Comparison of ENCODE assay signal across 12 mouse cellular contexts in genomic region chr6:140731402-140731730, GRCm38 (mm10). TPM values are rescaled to one million over a fixed set of nuclear protein-coding genes. Genes with fewer than 3 reads are reported as not detected.
DNase-seq lines count a peak whose midpoint lies in the region; ATAC-seq and TF ChIP-seq lines count a peak whose summit lies in the region.
"Had no signal": no experiment of that assay in that cellular context is flagged by ENCODE, and none has a peak within 500 bp of the region (broad histone marks: within the 10 kb centered on the region; RNA-seq: fewer than 3 reads in every experiment).

No protein-coding gene starts in this region.

- H3K4me1 ChIP-seq in lung, embryonic 14.5 days (ENCODE audit: insufficient read depth): no peaks in the 10 kb centered on the region
- 0 out of 2 replicates have a peak, but pooled peaks cover 5% of the 10 kb centered on the region for H3K4me1 ChIP-seq in lung, postnatal 0 days (ENCODE audit: insufficient read depth, low read depth, low read length)
- H3K4me1 ChIP-seq in embryonic fibroblast, embryonic 13.5 days (ENCODE audit: control insufficient read depth, insufficient read depth, low read length): peaks cover 2% of the 10 kb centered on the region
- H3K4me1 ChIP-seq: embryonic facial prominence, embryonic 13.5 days had no signal

- no peak overlapping the region for H3K9ac ChIP-seq in lung, embryonic 14.5 days
- no peak overlapping the region for H3K9ac ChIP-seq in lung, postnatal 0 days (replicated peaks; ENCODE audit: low read depth)
- H3K9ac ChIP-seq: embryonic facial prominence, embryonic 13.5 days; heart, embryonic 15.5 days had no signal

- no peak for TF ChIP-seq CTCF in lung, embryonic 14.5 days (IDR thresholded peaks at IDR 0.05; ENCODE audit: low read depth)
- no peak for TF ChIP-seq CTCF in lung, postnatal 0 days (IDR thresholded peaks at IDR 0.05)
- no peak for TF ChIP-seq CTCF in embryonic fibroblast, embryonic 13.5 days (IDR thresholded peaks at IDR 0.05; ENCODE audit: borderline replicate concordance, insufficient read depth, low read length)
- no peak for TF ChIP-seq CTCF in layer of hippocampus, adult 2 months (conservative IDR thresholded peaks at IDR 0.05)

- peak; percentile 40 for DNase-seq in lung, embryonic 14.5 days
- DNase-seq in lung, postnatal 0 days (ENCODE audit: low spot score): no peak
- DNase-seq in layer of hippocampus, adult 2 months (ENCODE audit: low spot score in 2 of 2): peak; percentile 68 to 85
- DNase-seq in retina, embryonic 14.5 days (ENCODE audit: low spot score): peak; percentile 56
- no peak for DNase-seq in kidney, adult 11 months
- DNase-seq in thymus, postnatal 0 days (ENCODE audit: low spot score): no peak
- no peak for DNase-seq in thymus, adult 18-20 months

- no peaks in the 10 kb centered on the region for H3K36me3 ChIP-seq in lung, embryonic 14.5 days (ENCODE audit: insufficient read depth)
- H3K36me3 ChIP-seq in lung, postnatal 0 days (ENCODE audit: insufficient read depth, low read length): no peaks in the 10 kb centered on the region
- H3K36me3 ChIP-seq: embryonic facial prominence, embryonic 13.5 days; heart, embryonic 15.5 days had no signal

- H3K9me3 ChIP-seq in lung, embryonic 14.5 days (ENCODE audit: low read depth, low read length): no peaks in the 10 kb centered on the region
- H3K9me3 ChIP-seq in lung, postnatal 0 days (ENCODE audit: low read length): no peaks in the 10 kb centered on the region
- H3K9me3 ChIP-seq: embryonic facial prominence, embryonic 13.5 days; heart, embryonic 15.5 days had no signal

- TF ChIP-seq EP300 in lung, postnatal 0 days (IDR thresholded peaks at IDR 0.05): no peak

- H3K4me2 ChIP-seq in lung, embryonic 14.5 days: no peak overlapping the region
- no peak overlapping the region for H3K4me2 ChIP-seq in lung, postnatal 0 days (replicated peaks; ENCODE audit: low read depth, low read length)
- H3K4me2 ChIP-seq: embryonic facial prominence, embryonic 13.5 days; heart, embryonic 15.5 days had no signal

- TF ChIP-seq POLR2A in embryonic fibroblast, embryonic 13.5 days (IDR thresholded peaks at IDR 0.05; ENCODE audit: low read depth, low read length): no peak

- no peak for ATAC-seq in lung, embryonic 14.5 days (ENCODE audit: insufficient read depth)
- no peak for ATAC-seq in lung, postnatal 0 days

- H3K27me3 ChIP-seq in lung, embryonic 14.5 days (ENCODE audit: insufficient read depth, low read length): no peaks in the 10 kb centered on the region
- H3K27me3 ChIP-seq in lung, postnatal 0 days (replicated peaks; ENCODE audit: insufficient read depth, low read length): no peaks in the 10 kb centered on the region
- H3K27me3 ChIP-seq: heart, embryonic 15.5 days had no signal

- no peak overlapping the region for H3K27ac ChIP-seq in lung, embryonic 14.5 days (ENCODE audit: low read depth)
- H3K27ac ChIP-seq in lung, postnatal 0 days (ENCODE audit: low read length): no peak overlapping the region
- peak overlapping the region; percentile 29; the same call in 1 of the 2 replicates for H3K27ac ChIP-seq in embryonic fibroblast, embryonic 13.5 days (ENCODE audit: insufficient read depth, low read length)
- no peak overlapping the region for H3K27ac ChIP-seq in layer of hippocampus, adult 2 months
- H3K27ac ChIP-seq: embryonic facial prominence, embryonic 13.5 days; heart, embryonic 15.5 days had no signal

- H3K4me3 ChIP-seq in lung, embryonic 14.5 days (ENCODE audit: low read depth, low read length): no peak overlapping the region
- H3K4me3 ChIP-seq in lung, postnatal 0 days (ENCODE audit: low read depth, low read length): no peak overlapping the region
- no peak overlapping the region for H3K4me3 ChIP-seq in embryonic fibroblast, embryonic 13.5 days (ENCODE audit: insufficient read depth, low read length)
- no peak overlapping the region for H3K4me3 ChIP-seq in layer of hippocampus, adult 2 months
- H3K4me3 ChIP-seq: embryonic facial prominence, embryonic 13.5 days; heart, embryonic 15.5 days had no signal

- WGBS in lung, embryonic 14.5 days: 45% methylated on average over 1 of the region's 1 CpGs
- WGBS in lung, postnatal 0 days: 62% methylated on average over 1 of the region's 1 CpGs

RNA-seq across cellular contexts. Expression of gene Gm11077, which starts 2.3 kb away (rescaled TPM):
- polyA plus RNA-seq in lung, embryonic 14.5 days (2014; fragmentation: Nextera tagmentation; extraction: Ambion mirVana): not detected in 2 replicates
- polyA plus RNA-seq in lung, postnatal 0 days (2015; fragmentation: Nextera tagmentation; extraction: Ambion mirVana): not detected in 2 replicates
- not detected in 2 replicates for polyA plus RNA-seq in embryonic fibroblast, embryonic 13.5 days (2011; ENCODE audit: insufficient read length, low read depth, missing spikeins)
- not detected for total RNA-seq in layer of hippocampus, adult 2 months (2021)
- not detected in 2 replicates for polyA plus RNA-seq in thymus, postnatal 0 days (2015; fragmentation: Nextera tagmentation; extraction: Ambion mirVana)
- polyA plus RNA-seq: embryonic facial prominence, embryonic 13.5 days; heart, embryonic 15.5 days; large intestine, adult 2 months; small intestine, adult 2 months had no signal

Comparison
In these comparisons a context has a peak if more than half of its experiments do, and no peak if none do; other contexts are left out.
1. DNase-seq: peak in lung, embryonic 14.5 days (single experiment), layer of hippocampus, adult 2 months (2 of 2) and retina, embryonic 14.5 days (single experiment); none in lung, postnatal 0 days (single experiment), kidney, adult 11 months (single experiment), thymus, postnatal 0 days (single experiment) and thymus, adult 18-20 months (0 of 2).